Mouse (Mus musculus) neural tube, embryonic 14.5 days (tissue): ENCODE results near the gene Steap4. TPM values are rescaled to one million over a fixed set of nuclear protein-coding genes. Genes with fewer than 3 reads are reported as not detected.
"Not testable (repeated sequence)": the region's sequence is repeated elsewhere in the genome, so short reads cannot be mapped to it uniquely, and the experiment has no call there.

ENCODE experiments used
- ATAC-seq: fragments of 200-750 bp; cut with Nextera tagmentation; 2 replicates; pipeline ENCODE4 v1.8.0; 2017; ENCODE audit warnings: low read depth, mild to moderate bottlenecking, moderate TSS enrichment, moderate library complexity
- H3K27ac ChIP-seq: fragments of 300-500 bp; sonication (generic); 2 replicates; pipeline ENCODE4 v1.5.1; 2014; ENCODE audit warnings: low read depth, mild to moderate bottlenecking, control low read depth, low read length, moderate library complexity, mixed read lengths
- H3K27me3 ChIP-seq: fragments of 300-500 bp; sonication (generic); 2 replicates; pipeline ENCODE4 v1.6.1; 2014; ENCODE audit warnings: low read length; ENCODE audit not compliant: control insufficient read depth, insufficient read depth
- H3K36me3 ChIP-seq: fragments of 300-500 bp; sonication (generic); 2 replicates; pipeline ENCODE4 v1.6.1; 2014; ENCODE audit warnings: low read length, mixed read lengths; ENCODE audit not compliant: control insufficient read depth, insufficient read depth
- H3K4me1 ChIP-seq: fragments of 300-500 bp; sonication (generic); 2 replicates; pipeline ENCODE4 v1.6.1; 2014; ENCODE audit warnings: low read length; ENCODE audit not compliant: control insufficient read depth, insufficient read depth
- H3K4me2 ChIP-seq: fragments of 300-500 bp; sonication (generic); 2 replicates; pipeline ENCODE4 v1.6.1; 2014; ENCODE audit warnings: mild to moderate bottlenecking, low read depth, low read length, control low read depth
- H3K4me3 ChIP-seq: fragments of 300-500 bp; sonication (generic); 2 replicates; pipeline ENCODE4 v1.5.1; 2014; ENCODE audit warnings: low read depth, low read length, control low read depth, mixed read lengths
- H3K9ac ChIP-seq: fragments of 300-500 bp; sonication (generic); replicated peaks from 2 replicates; pipeline ENCODE4 v1.6.1; 2014; ENCODE audit warnings: low read depth, mild to moderate bottlenecking, control low read depth, low read length, mixed read lengths
- H3K9me3 ChIP-seq: fragments of 300-500 bp; sonication (generic); 2 replicates; pipeline ENCODE4 v1.6.1; 2016; ENCODE audit warnings: low read length; ENCODE audit not compliant: control insufficient read depth
- WGBS: fragments of 180-500 bp; shearing (Covaris S2); extraction: QIAGEN DNeasy Blood & Tissue Kit; methylation state at CpG from one replicate; pipeline ENCODE4 v1.1.7; 2014; 5-methylcytosine and 5-hydroxymethylcytosine counted together
- polyA plus RNA-seq: library from polyadenylated mRNA; unstranded; fragments of >200 nt; fragmentation: Nextera tagmentation; extraction: Ambion mirVana; gene quantifications from 2 replicates; pipeline ENCODE4 v1.2.1, GENCODE M21; 2014

The Steap4 gene
- polyA plus RNA-seq, 1 experiment from 2014 or later: not detected

DNA sequence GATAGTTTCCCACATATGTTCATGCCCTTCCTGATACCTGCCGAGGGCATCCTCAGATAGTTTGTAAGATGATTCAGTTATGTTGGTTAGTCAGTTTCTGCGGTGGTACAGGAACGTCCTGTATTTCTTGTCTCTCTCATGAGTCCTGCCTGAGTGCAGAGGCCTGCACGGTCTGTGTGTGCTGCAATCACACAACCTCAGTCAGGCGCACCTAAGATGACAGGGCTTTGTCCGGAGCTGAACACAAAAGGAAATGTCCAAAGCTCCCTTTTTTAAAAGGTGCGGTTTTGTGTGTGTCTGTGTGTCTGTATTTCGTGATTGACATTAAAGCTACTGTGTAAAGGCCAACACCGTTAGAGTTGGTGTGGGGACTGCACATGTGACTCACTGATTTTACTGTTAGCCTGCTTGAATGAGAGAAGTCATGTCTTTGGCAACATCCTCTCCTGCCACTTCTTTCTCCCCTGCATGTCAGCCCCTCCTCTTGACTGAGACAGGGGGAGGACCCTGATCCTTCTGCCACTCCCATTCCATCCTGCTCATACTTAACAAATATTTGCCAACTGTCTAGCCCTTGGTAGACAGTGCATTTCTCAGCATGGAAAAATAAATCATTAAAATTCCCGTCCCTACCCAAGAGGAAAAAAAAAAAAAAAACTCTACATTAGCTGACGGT lies 14.4 kb downstream of the Steap4 start:
- ATAC-seq: no peak
- Histone ChIP-seq H3K27me3 (no peaks in the 10 kb centered on the region), H3K4me1 (no peaks in the 10 kb centered on the region), H3K4me3 (no peak overlapping the region), H3K9me3 (no peaks in the 10 kb centered on the region), H3K27ac (no peak overlapping the region), H3K4me2 (no peak overlapping the region), H3K9ac (no peak overlapping the region), H3K36me3 (no peaks in the 10 kb centered on the region)
- WGBS: 88% methylated on average over 11 of the region's 11 CpGs

DNA sequence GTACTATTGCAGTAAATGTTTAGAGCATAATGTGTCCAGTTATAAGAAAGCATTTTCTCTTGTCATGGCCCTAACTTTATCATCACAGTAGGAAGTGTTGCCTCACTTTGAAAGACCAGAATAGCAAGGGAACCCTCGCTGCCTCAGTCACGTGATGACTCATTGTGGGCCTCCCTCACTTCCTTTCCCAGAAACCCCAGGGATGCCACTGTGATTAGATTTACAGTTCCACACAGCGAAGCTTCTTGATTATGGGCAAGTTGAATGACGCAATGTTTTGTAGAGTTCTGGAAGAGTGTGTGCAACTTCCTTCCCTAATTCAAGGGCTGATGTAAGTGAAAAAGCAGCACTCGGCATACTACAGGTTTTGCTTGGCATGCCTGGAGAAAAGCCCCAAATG lies 20.3 kb downstream of the Steap4 start:
- no peak overlapping the region for H3K4me3 ChIP-seq
- 77% methylated on average over 5 of the region's 5 CpGs for WGBS
- H3K4me1 ChIP-seq: no peaks in the 10 kb centered on the region
- no peak overlapping the region for H3K27ac ChIP-seq
- H3K36me3 ChIP-seq: no peaks in the 10 kb centered on the region
- no peaks in the 10 kb centered on the region for H3K27me3 ChIP-seq
- H3K9me3 ChIP-seq: no peaks in the 10 kb centered on the region
- no peak overlapping the region for H3K4me2 ChIP-seq
- no peak overlapping the region for H3K9ac ChIP-seq
- ATAC-seq: no peak

DNA sequence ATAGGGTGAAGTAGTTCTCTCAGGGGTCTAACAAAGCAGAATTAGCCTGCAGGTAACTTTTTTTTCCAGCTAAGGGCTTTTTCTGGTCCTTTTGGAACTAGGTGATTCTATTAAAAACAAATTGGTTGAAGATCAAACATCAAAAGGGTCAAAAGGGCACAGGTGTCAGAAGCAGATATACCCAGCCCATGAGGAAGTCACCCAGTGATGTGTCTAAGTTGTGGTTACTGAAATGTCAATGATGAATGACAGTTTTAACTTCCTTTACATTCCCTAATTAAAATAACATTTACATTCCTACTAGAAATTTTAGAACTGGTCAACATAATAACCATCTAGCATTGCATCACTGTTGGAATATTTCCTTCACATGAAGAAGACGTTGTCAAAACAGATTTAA lies 27.7 kb downstream of the Steap4 start:
- no peak overlapping the region for H3K27ac ChIP-seq
- H3K36me3 ChIP-seq: no peaks in the 10 kb centered on the region
- no peak overlapping the region for H3K4me2 ChIP-seq
- no peak overlapping the region for H3K9ac ChIP-seq
- H3K4me1 ChIP-seq: no peaks in the 10 kb centered on the region
- no peaks in the 10 kb centered on the region for H3K9me3 ChIP-seq
- no peak overlapping the region for H3K4me3 ChIP-seq
- no peak for ATAC-seq
- no peaks in the 10 kb centered on the region for H3K27me3 ChIP-seq
- WGBS: 88% methylated on average over 1 of the region's 1 CpGs

DNA sequence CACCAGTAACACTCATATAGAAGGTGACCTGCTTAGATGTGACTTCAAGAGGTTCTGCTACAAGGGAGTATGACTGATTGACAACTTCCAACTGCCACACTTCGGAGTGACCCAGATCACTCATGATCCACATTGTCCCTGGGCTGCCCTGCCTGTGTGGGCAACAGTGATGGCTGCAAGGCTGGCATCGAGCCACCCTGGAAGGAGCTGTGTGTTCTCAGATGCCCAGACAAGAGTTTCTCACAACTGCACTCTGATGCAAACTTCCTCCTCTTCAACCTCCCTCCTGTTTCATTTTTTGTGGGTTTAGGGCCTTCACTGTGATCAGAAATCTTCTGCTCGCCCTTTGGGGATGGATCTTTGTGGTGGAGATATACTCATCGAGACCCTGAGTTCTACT lies 28.2 kb downstream of the Steap4 start:
- no peaks in the 10 kb centered on the region for H3K9me3 ChIP-seq
- ATAC-seq: no peak
- H3K36me3 ChIP-seq: no peaks in the 10 kb centered on the region
- H3K4me1 ChIP-seq: no peaks in the 10 kb centered on the region
- H3K9ac ChIP-seq: no peak overlapping the region
- no peaks in the 10 kb centered on the region for H3K27me3 ChIP-seq
- WGBS: 90% methylated on average over 4 of the region's 4 CpGs
- no peak overlapping the region for H3K4me3 ChIP-seq
- H3K27ac ChIP-seq: no peak overlapping the region
- H3K4me2 ChIP-seq: no peak overlapping the region

- not testable (repeated sequence) for H3K4me2 ChIP-seq, H3K4me3 ChIP-seq, H3K36me3 ChIP-seq, H3K4me1 ChIP-seq, H3K27ac ChIP-seq, ATAC-seq, H3K9ac ChIP-seq, H3K9me3 ChIP-seq, H3K27me3 ChIP-seq
- 73% methylated on average over 2 of the region's 2 CpGs for WGBS
These were observed 31.4 kb downstream of the Steap4 start for GRCm38 (mm10) chr5:7991631-7992030.

- no peak overlapping the region for H3K4me3 ChIP-seq
- no peak for ATAC-seq
- H3K27me3 ChIP-seq: no peaks in the 10 kb centered on the region
- no peak overlapping the region for H3K4me2 ChIP-seq
- no peaks in the 10 kb centered on the region for H3K4me1 ChIP-seq
- WGBS: 77% methylated on average over 5 of the region's 5 CpGs
- H3K9me3 ChIP-seq: no peaks in the 10 kb centered on the region
- no peaks in the 10 kb centered on the region for H3K36me3 ChIP-seq
- H3K27ac ChIP-seq: no peak overlapping the region
- H3K9ac ChIP-seq: no peak overlapping the region
These were observed 33.5 kb downstream of the Steap4 start for GRCm38 (mm10) chr5:7993766-7994165.

- no peak overlapping the region for H3K27ac ChIP-seq
- H3K4me1 ChIP-seq: no peaks in the 10 kb centered on the region
- H3K36me3 ChIP-seq: no peaks in the 10 kb centered on the region
- no peak overlapping the region for H3K9ac ChIP-seq
- no peaks in the 10 kb centered on the region for H3K27me3 ChIP-seq
- 0 out of 2 replicates have a peak, but pooled peaks have one; percentile 26 for ATAC-seq
- H3K4me2 ChIP-seq: no peak overlapping the region
- H3K4me3 ChIP-seq: no peak overlapping the region
- no peaks in the 10 kb centered on the region for H3K9me3 ChIP-seq
- whole genome bisulfite sequencing: 97% methylated on average over 1 of the region's 1 CpGs
These were observed 35.1 kb downstream of the Steap4 start for GRCm38 (mm10) chr5:7995288-7995897.

DNA sequence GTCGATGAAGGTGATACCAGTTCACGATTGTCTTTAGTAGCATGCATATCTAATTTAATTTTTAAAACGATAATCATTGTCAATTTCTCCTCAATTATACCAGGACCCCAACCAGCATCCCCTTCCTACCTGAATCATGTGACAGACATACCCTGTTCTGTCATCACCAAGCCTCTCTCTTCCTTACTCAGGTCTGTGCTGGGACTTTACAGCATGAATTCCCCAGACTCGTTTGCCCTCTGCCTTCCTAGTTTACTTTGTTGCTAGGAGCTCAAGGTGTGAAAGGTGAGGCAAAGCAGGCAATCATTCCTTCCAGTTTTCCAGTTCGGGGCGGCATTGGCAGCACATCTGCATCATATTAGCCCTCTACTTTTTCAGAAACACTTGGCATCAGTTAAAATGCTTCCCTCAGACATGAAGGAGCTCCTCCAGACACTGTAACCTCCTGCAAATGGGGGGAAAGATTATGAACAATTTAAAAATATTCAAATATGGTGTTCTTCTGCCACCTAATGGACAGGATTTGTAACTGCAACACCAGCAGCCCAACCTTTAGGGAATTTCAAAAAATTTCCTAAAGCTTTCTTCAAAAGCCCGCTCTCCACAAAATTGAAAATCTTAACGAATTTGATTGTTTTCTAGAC lies 36.3 kb downstream of the Steap4 start:
- no peaks in the 10 kb centered on the region for H3K27me3 ChIP-seq
- H3K9ac ChIP-seq: no peak overlapping the region
- no peak overlapping the region for H3K4me2 ChIP-seq
- no peaks in the 10 kb centered on the region for H3K4me1 ChIP-seq
- H3K4me3 ChIP-seq: no peak overlapping the region
- no peak overlapping the region for H3K27ac ChIP-seq
- WGBS: 62% methylated on average over 8 of the region's 8 CpGs
- peak; percentile 66 for ATAC-seq
- no peaks in the 10 kb centered on the region for H3K36me3 ChIP-seq
- no peaks in the 10 kb centered on the region for H3K9me3 ChIP-seq

GRCm38 (mm10) chr5:7997086-7997485 lies 36.8 kb downstream of the Steap4 start:
- no peak overlapping the region for H3K4me2 ChIP-seq
- H3K9me3 ChIP-seq: no peaks in the 10 kb centered on the region
- no peak for ATAC-seq
- no peaks in the 10 kb centered on the region for H3K4me1 ChIP-seq
- H3K36me3 ChIP-seq: no peaks in the 10 kb centered on the region
- no peaks in the 10 kb centered on the region for H3K27me3 ChIP-seq
- H3K4me3 ChIP-seq: no peak overlapping the region
- H3K9ac ChIP-seq: no peak overlapping the region
- H3K27ac ChIP-seq: no peak overlapping the region
- 91% methylated on average over 2 of the region's 2 CpGs for WGBS
